Mouse (Mus musculus) testis, postnatal 10 days (tissue): Measurements from ENCODE around the gene Zkscan1.
A peak's percentile ranks its signal among the peaks of the same experiment; 100 is the strongest.

Source experiments
- DNase-seq: peaks from one replicate; pipeline ENCODE4 v3.0.0; 2021; ENCODE audit warnings: low spot score

The Zkscan1 gene

DNA sequence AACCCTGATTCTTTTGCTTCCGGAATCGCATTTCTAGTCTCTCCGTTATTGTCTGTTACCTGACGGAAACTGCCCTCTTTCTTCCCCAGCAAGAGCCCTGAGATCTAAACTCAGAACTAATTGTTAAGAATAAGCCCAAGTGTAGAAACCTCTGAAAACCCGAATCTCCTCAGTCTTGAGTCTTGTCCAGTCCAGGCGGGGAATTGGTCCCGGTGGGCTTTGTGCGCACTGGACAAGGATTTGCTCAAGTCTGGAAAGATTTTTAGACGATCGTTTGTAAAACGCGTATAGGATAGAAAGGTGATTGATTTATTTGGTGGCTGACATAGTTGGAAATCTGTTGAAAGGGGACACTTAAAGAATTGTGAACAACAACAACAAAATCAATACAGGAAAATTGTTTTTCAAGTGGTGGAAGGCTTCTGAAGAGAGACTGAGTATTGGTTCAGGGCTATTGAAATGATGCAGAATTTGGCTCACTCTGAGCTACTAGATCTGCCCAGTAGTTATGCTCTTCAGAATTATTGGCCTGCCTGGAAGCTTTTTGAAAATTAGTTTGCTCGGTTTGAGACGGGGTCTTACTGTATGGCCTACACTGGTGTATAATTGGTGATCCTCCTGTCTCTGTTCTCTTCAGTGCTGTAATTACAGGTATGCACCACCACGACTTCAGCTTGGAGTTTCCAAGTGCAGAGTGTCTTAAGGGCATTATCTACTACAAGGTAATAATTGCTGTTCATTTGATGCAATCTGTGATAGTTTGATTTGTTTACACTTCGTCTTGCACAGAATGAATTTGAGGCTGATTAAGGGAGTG, 32.5 kb downstream of the Zkscan1 start:
- DNase-seq: no peak

DNA sequence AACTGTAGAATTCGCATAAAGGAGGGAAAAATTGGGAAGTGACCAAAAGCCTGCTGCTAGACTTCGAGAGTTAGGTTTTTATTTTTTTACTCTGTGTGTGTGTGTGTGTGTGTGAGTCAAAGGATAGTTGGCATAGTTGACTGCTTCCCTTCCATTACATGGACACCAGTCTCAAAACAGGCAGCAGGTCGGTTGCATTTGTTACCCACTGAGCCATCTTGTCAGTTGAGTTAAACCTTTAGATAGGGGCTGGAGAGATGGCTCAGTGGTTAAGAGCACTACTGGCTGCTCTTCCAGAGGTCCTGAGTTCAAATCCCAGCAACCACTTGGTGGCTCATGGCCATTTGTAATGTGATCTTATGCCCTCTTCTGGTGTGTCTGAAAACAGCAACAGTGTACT, 33.2 kb downstream of the Zkscan1 start:
- no peak for DNase-seq

DNA sequence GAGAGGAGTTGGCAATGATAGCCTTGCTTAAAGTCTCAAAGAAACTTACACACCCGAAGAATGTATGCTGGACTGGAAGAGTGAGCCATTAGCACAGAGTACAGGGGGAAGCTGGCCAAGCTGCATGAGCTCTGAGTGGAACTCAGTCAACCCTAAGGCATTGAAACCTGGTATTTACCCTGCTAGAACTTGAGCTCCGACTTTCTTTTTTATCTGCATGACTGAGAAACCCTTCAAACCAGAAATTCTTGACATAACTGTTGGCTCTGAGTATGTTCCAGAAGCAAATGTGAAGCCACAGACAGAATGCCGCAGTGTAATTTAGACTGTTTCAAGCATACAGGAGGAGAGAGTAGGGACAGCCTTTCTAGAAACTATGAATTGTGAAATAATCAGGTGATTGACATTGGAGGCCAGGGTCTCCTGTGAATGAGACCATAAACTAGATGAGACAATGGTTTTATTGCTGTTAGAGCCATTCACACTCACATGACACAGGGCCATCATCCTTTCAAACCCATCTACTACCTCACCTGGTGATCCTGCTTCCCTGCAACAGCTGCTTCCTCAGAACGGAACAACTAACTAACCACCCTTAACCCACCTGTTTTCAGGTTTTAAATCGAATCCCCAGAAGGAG, 47.7 kb downstream of the Zkscan1 start:
- no peak for DNase-seq

DNA sequence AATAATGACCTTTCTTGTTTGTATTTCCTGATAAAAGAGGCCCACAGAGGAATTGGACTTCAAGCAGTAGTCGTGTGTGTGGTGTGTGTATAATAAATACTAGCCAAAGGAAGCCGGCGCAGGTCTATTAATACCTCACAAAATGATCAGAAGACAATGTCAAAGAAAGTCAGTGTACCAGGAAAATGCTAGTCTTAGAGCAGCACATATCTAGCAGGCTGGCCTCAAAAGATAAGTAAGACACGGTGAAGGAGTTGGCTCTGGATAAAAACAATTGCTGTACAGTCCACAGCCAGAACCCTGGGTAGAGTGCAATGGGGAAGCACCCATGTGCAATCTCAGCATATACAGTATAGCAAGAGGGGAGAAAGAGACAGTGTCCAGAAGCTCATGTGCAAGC, 52.4 kb downstream of the Zkscan1 start:
- no peak for DNase-seq

DNA sequence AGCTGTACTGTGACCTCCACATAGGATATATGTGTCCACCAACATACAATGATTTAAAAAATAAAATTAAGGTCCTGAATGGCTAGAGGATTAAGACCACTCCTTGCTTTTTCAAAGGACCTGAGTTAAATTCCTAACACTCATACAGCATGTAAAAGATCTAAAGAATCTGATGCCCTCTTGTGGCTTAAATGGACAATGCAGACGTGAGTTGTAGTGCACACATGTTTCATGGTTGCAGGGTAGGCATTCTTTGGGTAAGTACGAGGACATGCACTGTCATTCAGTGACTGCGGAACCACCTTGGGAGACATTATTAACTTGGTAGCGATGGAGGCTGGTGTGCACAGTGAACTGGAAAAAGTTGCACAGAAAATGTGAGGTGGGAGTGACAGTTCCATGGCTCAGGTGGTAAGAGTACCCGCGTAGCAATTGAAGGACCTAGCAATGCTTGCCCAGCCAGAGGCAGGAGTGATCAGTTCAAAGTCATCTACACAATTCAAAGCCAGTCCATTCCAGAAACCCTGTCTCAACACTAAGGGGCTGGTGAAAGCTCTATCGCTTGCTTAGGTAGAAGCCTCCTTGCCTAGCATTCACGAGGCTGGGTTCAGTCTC, 53.2 kb downstream of the Zkscan1 start:
- peak; percentile 49 for DNase-seq

DNA sequence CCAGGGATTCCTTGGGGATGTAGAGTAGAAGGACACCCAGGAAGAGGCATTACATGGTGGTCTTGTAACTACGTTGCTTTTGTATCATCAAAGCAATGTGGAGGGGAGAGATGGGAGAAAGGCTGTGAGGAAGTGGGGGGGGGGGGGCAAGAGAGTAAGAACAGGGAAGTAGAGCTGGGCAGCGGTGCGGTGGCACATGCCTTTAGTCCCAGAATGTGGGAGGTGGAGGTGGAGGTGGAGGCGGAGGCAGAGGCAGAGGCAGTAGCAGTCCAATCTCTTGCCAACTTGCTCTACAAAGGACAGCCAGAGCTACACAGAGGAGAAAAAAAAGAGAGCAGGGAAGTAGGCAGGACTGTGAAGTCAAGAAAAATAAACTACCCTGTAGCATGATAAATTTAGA, 53.7 kb downstream of the Zkscan1 start:
- no peak for DNase-seq

DNA sequence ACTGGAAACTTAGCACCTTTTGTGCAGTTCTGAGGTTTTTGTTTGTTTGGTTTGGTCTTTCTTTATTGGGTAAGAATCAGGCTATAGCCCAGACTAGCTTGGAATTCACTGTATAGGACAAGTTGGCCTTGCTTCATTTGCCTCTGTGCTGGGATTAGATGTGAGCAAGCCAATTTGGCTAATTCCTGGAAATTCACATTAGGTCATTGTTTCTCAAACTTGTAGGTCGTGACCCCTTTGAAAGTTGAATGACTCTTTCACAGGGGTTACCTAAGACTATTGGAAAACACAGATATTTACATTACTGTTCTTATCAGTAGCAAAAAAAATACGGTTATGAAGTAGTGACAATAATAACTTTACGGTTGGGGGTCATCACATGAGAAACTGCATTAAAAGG, 69.5 kb downstream of the Zkscan1 start:
- DNase-seq: no peak

DNA sequence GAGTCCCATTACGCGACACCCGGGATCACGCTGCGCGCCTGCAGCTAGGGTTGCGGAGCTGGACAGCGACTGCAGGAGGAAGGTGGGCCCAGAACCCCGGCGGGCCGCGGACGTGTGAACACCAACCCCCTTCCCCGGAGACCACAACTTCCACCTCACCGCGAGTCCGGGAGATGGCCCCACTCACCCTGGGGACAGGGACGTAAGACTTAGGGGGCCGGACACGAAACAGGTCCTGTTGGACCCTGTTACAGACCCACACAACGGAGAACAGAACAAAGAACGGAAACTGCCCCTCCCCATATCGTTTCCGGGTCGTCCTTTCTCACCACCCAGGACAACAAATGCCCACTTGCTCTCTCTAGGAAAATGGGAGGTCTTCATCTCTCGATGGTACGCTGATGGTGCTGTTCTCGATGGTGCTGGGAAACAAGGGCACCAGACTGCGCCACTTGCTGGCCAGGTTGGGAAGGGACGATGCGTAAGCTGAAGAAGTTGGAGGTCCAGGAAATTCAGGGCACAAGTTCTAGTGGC, 70.6 kb downstream of the Zkscan1 start, which contains the start of gene Zfp113:
Zfp113 (minus strand) TSS at position 302 of the 534 bp plus-strand sequence.
- peak; percentile 85 for DNase-seq
